Mouse (Mus musculus) heart, embryonic 11.5 days (tissue): Measurements from ENCODE around the gene Eml1. TPM values are rescaled to one million over a fixed set of nuclear protein-coding genes. Genes with fewer than 3 reads are reported as not detected.

Experiments
- ATAC-seq: fragments of 200-750 bp; cut with Nextera tagmentation; replicated peaks from 2 replicates; pipeline ENCODE4 v1.8.0; 2017; ENCODE audit warnings: moderate library complexity; ENCODE audit not compliant: insufficient number of reproducible peaks, low FRiP score, low TSS enrichment
- H3K27ac ChIP-seq: fragments of 300-500 bp; sonication (generic); 2 replicates; pipeline ENCODE4 v1.5.1; 2014; ENCODE audit warnings: mild to moderate bottlenecking, low read depth, low read length
- H3K27me3 ChIP-seq: fragments of 300-500 bp; sonication (generic); 2 replicates; pipeline ENCODE4 v1.6.1; 2014; ENCODE audit warnings: mild to moderate bottlenecking, low read length, mixed read lengths; ENCODE audit not compliant: control insufficient read depth, insufficient read depth
- H3K36me3 ChIP-seq: fragments of 300-500 bp; sonication (generic); 2 replicates; pipeline ENCODE4 v1.6.1; 2014; ENCODE audit warnings: mild to moderate bottlenecking, low read length, moderate library complexity, mixed read lengths; ENCODE audit not compliant: control insufficient read depth, insufficient read depth
- H3K4me1 ChIP-seq: fragments of 300-500 bp; sonication (generic); 2 replicates; pipeline ENCODE4 v1.6.1; 2014; ENCODE audit warnings: low read length; ENCODE audit not compliant: control insufficient read depth, insufficient read depth
- H3K4me2 ChIP-seq: fragments of 300-500 bp; sonication (generic); 2 replicates; pipeline ENCODE4 v1.6.1; 2014; ENCODE audit warnings: mild to moderate bottlenecking, moderate library complexity
- H3K4me3 ChIP-seq: fragments of 300-500 bp; sonication (generic); 2 replicates; pipeline ENCODE4 v1.5.1; 2014; ENCODE audit warnings: low read depth, low read length
- H3K9ac ChIP-seq: fragments of 300-500 bp; sonication (generic); 2 replicates; pipeline ENCODE4 v1.6.1; 2014; ENCODE audit warnings: mild to moderate bottlenecking, low read depth, low read length, moderate library complexity
- H3K9me3 ChIP-seq: fragments of 300-500 bp; sonication (generic); replicated peaks from 2 replicates; pipeline ENCODE4 v1.6.1; 2016; ENCODE audit warnings: low read length; ENCODE audit not compliant: control insufficient read depth
- WGBS: fragments of 180-500 bp; shearing (Covaris S2); extraction: QIAGEN DNeasy Blood & Tissue Kit; methylation state at CpG from one replicate; pipeline ENCODE4 v1.1.7; 2014; ENCODE audit not compliant: insufficient replicate concordance; 5-methylcytosine and 5-hydroxymethylcytosine counted together
- polyA plus RNA-seq: library from polyadenylated mRNA; unstranded; fragments of >200 nt; fragmentation: Nextera tagmentation; extraction: Ambion mirVana; gene quantifications from 2 replicates; pipeline ENCODE4 v1.2.1, GENCODE M21; 2014

Eml1 gene
- polyA plus RNA-seq, 1 experiment from 2014 or later = 48.3 TPM

DNA sequence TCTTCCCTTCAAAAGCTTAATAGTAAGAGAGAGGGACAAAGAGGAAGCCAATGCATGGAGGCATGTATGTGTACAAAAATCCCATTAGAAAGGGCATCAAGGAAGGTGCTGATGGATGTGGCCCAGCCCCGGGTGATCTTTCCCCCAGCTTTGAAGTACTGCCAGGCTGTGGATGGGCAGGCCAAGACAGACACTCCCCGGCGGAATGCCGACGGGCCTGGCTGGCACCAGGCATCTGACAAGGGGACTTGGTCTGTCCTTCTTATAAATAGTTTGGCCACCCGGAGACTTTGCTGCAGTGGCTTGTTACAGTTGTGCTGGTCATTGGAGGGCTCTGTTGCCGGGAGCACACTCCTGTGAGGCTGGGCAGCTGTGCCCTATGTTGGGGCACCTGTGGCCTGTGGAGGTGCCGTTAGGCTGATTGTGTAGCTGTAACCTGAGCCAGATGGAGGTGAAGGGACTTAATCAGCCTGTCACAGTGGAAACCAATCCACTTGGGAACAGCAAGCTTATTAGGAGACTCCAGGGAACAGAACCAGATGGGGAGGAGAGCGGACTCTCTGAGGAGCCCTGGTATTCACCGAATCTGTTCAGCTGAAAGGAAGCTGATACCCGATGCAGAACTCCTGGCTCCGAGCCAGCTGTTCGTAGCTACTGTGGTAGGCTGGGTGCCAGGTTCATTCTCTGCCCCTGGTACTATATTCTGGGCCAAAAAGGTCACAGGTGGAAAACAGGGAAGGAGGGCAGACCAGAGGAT is 15.9 kb downstream of the Eml1 start:
- no peak for ATAC-seq
- Histone ChIP-seq H3K4me1 (no peaks in the 10 kb centered on the region; the same call in 1 of the 2 replicates), H3K27me3 (no peaks in the 10 kb centered on the region), H3K9ac (no peak overlapping the region), H3K4me2 (no peak overlapping the region), H3K4me3 (no peak overlapping the region), H3K36me3 (no peaks in the 10 kb centered on the region), H3K27ac (no peak overlapping the region), H3K9me3 (no peaks in the 10 kb centered on the region)
- 55% methylated on average over 13 of the region's 13 CpGs for WGBS

DNA sequence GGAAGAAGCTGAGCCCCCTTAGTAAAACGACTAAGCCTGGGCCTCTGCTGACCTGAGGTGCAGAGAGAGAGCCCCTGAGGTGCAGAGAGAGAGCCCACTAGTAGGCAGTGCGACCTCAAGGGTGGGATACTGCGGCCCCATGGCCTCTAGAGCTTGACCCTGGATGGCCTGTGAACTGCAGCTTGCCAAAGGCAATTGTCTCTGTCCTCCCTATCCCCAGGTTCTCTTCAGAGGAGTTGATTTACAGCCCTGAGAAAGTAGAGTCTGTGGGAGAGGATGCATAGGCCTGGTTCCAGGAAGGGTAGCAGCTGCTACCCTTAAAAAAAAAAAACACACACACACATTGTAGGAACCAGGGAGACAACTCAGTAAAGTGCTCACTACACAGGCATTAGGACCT is 19.0 kb downstream of the Eml1 start:
- no peaks in the 10 kb centered on the region for H3K9me3 ChIP-seq
- ATAC-seq = no peak
- H3K36me3 ChIP-seq = no peaks in the 10 kb centered on the region
- peaks cover 15% of the 10 kb centered on the region for H3K4me1 ChIP-seq
- no peak overlapping the region for H3K9ac ChIP-seq
- no peaks in the 10 kb centered on the region for H3K27me3 ChIP-seq
- WGBS = 46% methylated on average over 3 of the region's 3 CpGs
- H3K4me3 ChIP-seq = no peak overlapping the region
- no peak overlapping the region for H3K4me2 ChIP-seq
- no peak overlapping the region for H3K27ac ChIP-seq

DNA sequence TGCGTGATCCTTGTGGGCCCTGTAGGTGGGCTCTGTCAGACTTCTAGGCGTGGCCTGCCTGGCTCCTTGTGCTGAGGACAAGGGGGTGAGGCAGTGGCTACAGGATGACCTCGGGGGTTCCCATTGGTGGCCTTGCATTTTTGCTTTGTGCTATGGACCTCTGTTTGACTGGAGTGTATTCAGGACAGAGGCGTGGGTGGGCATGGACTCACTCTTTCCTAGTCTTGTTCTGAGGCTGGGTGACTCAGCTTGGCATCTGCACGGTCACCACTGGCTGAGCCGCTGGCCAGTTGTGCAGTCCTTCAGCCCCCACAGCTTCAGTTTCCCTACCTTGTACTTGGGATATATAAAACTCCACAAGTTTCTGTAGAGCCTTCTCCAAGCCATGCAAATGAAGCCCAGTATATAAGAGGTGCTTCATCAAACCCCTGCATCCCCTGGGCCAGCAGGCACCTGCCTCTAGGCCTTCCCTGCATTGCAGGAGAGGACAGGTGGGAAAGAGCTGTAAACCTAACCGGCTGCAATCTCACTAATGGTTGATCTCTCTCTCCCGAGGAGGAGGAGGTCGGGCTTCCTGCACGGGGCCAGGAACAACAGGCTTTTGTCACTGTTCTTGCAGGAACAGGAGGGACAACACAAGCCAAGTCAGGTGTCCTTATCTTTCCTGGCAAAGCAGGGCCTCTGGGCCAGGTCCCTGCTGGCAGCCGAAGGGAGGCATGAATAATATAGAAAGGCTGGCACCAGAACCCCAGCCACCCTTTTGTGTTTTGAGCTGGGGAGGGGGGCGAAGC is 21.7 kb downstream of the Eml1 start:
- Histone ChIP-seq H3K4me2 (no peak overlapping the region), H3K4me3 (no peak overlapping the region), H3K9me3 (no peaks in the 10 kb centered on the region), H3K27ac (no peak overlapping the region), H3K9ac (no peak overlapping the region), H3K36me3 (no peaks in the 10 kb centered on the region), H3K4me1 (peaks cover 15% of the 10 kb centered on the region), H3K27me3 (no peaks in the 10 kb centered on the region)
- WGBS = 61% methylated on average over 12 of the region's 12 CpGs
- no peak for ATAC-seq

DNA sequence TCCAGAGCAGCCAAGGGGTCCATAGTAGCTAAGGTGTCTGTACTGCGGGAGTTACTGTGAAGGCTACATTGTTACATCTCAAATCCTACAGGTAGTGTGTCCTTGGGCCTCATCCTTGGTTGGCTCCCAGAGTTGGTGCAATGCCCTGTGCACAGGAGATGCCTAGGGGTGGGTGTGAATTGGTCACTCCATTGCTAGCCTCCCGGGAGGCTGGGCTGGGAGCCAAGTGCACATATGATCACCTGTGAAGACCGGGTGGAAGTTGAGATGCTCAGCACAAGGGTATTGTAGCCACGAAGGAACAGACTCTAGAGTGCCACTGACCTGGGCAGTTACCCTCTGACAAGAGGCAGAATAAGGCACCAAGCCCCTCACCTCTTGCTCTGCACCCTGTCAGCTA is 22.3 kb downstream of the Eml1 start:
- 78% methylated on average over 4 of the region's 4 CpGs for WGBS
- H3K9ac ChIP-seq = no peak overlapping the region

DNA sequence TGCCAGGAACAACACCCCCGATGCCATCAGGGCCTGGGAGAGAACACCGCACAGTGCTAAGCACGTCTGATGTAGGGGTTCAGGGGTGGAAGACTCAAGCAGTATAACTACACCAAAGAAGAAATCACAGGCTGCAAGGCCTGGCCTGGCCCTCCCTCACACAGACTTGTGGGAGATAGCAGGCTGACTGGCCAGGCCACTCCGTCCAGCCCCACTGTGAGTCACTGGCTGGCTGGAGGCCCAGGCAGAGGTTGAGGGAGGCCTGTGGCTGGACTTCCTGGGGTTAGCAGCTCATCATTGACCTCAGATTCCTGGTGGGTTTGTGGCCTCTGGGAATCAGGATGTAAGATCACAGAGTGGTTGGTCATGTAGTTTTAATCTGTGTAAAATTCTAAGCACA is 22.9 kb downstream of the Eml1 start:
- Histone ChIP-seq H3K4me3 (no peak overlapping the region), H3K27ac (peak overlapping the region; percentile 37), H3K36me3 (no peaks in the 10 kb centered on the region), H3K4me2 (no peak overlapping the region), H3K4me1 (peaks cover 15% of the 10 kb centered on the region), H3K9me3 (no peaks in the 10 kb centered on the region), H3K9ac (no peak overlapping the region), H3K27me3 (no peaks in the 10 kb centered on the region)
- 0 out of 2 replicates have a peak, but pooled peaks have one; percentile 48 for ATAC-seq
- 64% methylated on average over 4 of the region's 4 CpGs for WGBS

More for the DNA sequence above, 22.3 kb downstream of the Eml1 start:
- Histone ChIP-seq H3K9me3 (no peaks in the 10 kb centered on the region), H3K4me3 (no peak overlapping the region), H3K27me3 (no peaks in the 10 kb centered on the region), H3K4me2 (no peak overlapping the region), H3K36me3 (no peaks in the 10 kb centered on the region), H3K27ac (no peak overlapping the region; the same call in 1 of the 2 replicates), H3K4me1 (peaks cover 15% of the 10 kb centered on the region)
- ATAC-seq = no peak

DNA sequence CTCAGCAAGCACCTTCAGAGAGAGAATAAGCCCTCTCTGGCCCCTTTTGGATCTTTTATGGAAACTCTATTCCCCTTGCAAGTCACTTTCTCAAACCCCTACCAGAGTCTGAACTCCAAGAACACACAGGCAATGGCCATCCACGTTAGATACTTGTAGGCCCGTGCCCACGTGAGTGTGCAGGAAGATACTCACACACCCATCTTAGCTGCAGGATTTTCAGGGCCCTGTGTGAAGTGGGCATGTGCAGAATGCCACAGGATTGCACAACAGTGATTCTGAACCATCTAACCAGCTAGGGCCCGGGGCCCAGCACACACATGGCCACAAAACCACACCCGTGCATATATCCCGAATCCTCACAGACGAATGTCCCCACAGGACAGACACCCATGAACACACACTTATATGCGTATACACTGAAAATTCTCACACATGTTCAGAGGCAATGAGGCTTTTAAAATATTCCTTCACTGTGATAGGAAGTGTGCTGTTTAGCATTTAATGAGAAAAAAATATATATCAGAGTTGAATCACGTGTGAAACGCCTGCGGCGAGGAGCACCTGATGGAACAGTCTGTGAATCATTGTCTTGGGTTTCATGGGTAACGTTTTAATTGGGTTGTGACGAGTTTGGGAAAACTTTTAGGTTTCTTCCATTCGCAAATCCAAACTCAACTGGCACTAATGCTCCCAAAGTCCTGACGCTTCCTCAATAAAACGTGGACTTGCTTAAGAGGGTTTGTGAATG is 24.0 kb downstream of the Eml1 start:
- no peaks in the 10 kb centered on the region for H3K27me3 ChIP-seq
- no peaks in the 10 kb centered on the region for H3K9me3 ChIP-seq
- H3K27ac ChIP-seq = no peak overlapping the region
- no peak overlapping the region for H3K9ac ChIP-seq
- peaks cover 15% of the 10 kb centered on the region for H3K4me1 ChIP-seq
- 87% methylated on average over 17 of the region's 17 CpGs for WGBS
- no peaks in the 10 kb centered on the region for H3K36me3 ChIP-seq
- ATAC-seq = no peak
- H3K4me2 ChIP-seq = no peak overlapping the region
- no peak overlapping the region for H3K4me3 ChIP-seq

DNA sequence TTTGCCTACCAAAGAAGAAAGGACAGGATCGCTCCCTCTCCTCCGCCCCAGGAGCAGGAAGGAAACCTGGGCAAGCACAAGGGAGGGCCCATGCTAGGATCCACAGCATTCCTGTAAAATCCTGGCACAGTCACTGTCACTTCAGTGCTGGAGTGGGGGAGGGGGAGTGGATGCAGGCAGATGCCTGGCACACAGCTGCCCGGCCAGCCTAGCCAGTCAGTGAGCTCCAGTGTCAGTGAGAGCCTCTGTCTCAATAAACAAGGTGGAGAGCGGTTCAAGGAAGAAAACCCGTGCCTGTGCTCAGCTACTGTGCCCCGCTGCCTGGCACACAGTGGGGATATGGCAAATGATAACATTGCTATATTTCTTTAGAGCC is 24.5 kb downstream of the Eml1 start:
- no peak overlapping the region for H3K4me3 ChIP-seq
- no peaks in the 10 kb centered on the region for H3K36me3 ChIP-seq
- H3K9ac ChIP-seq = no peak overlapping the region
- no peak overlapping the region for H3K27ac ChIP-seq
- peaks cover 15% of the 10 kb centered on the region for H3K4me1 ChIP-seq
- H3K9me3 ChIP-seq = no peaks in the 10 kb centered on the region
- H3K4me2 ChIP-seq = no peak overlapping the region
- H3K27me3 ChIP-seq = no peaks in the 10 kb centered on the region
- WGBS = 82% methylated on average over 6 of the region's 6 CpGs
- ATAC-seq = no peak

DNA sequence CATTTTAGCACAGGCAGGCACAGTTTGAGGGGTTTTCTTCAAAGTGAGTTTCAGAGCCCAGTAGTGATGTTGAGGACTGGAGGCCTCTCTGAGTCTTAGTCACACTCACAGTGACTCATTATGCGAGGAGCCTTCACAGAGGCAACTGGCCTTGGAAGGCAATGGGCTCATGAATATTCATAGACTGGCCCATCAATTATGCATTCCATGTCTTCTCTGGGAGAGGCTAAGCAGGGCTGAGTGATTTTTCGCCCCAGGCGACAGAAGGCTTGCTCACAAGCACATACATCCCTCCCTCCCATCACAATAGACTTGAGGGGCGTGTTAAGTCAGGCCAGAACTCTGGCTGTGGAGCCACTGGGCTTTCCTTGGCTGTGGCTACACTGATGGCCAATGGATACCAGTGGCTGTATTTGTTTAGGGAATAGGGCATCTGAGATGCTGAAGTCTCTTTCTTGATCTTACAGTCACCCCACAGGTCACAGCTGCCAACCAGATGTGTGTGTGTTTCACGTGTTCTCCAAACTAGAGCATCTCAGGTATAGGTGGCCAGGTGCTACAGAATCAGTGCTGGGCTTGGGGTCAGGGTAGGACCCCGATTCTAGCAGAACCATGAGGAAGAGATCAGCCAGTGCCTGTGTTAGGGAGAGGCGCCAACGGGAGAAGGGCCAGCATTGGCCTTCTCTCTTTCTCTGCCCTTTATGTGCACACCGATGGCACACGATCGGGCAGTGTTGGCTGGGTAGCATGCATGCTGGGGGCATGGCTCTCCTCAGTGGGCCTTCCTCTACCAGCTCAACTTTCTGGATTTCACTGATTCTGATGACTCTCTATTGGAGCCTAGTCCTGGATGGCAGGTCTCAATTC is 25.6 kb downstream of the Eml1 start:
- H3K4me1 ChIP-seq = peaks cover 16% of the 10 kb centered on the region
- no peak for ATAC-seq
- WGBS = 77% methylated on average over 11 of the region's 11 CpGs

More for the DNA sequence above, 25.6 kb downstream of the Eml1 start:
- H3K9me3 ChIP-seq = no peaks in the 10 kb centered on the region
- no peak overlapping the region for H3K27ac ChIP-seq
- no peak overlapping the region for H3K4me3 ChIP-seq
- no peak overlapping the region for H3K9ac ChIP-seq
- no peaks in the 10 kb centered on the region for H3K27me3 ChIP-seq
- H3K36me3 ChIP-seq = no peaks in the 10 kb centered on the region
- no peak overlapping the region for H3K4me2 ChIP-seq
